Mouse (Mus musculus) CH12.LX (cell line): ENCODE results near the gene Rbbp6. TPM values are rescaled to one million over a fixed set of nuclear protein-coding genes. Genes with fewer than 3 reads are reported as not detected.

Experiments used
- DNase-seq: peaks from one replicate; pipeline ENCODE4 v3.0.0-alpha.2; 2013; ENCODE audit errors: extremely low read depth
- H3K27ac ChIP-seq: 2 replicates; pipeline ENCODE4 v1.5.1; 2012; ENCODE audit warnings: low read depth, mild to moderate bottlenecking, control low read depth, moderate library complexity; ENCODE audit not compliant: insufficient read depth
- H3K27me3 ChIP-seq: replicated peaks from 2 replicates; pipeline ENCODE3; 2012; ENCODE audit warnings: inconsistent platforms
- H3K36me3 ChIP-seq, 2 experiments: replicated peaks in 1 of 2; 2 replicates each; pipeline versions ENCODE3 to v1.6.1; 2012; ENCODE audit warnings: inconsistent platforms in 1 of 2, low read length in 1 of 2, mild to moderate bottlenecking in 1 of 2, mixed read lengths in 1 of 2, moderate library complexity in 1 of 2; ENCODE audit not compliant: control insufficient read depth in 1 of 2, insufficient read depth in 1 of 2
- H3K4me1 ChIP-seq, 2 experiments: 2 replicates each; pipeline ENCODE4 v1.6.1; 2012; ENCODE audit warnings: inconsistent platforms in 1 of 2, moderate library complexity in 1 of 2; ENCODE audit not compliant: insufficient read depth in 2 of 2, control insufficient read depth in 1 of 2
- H3K4me2 ChIP-seq: 2 replicates; pipeline ENCODE4 v1.6.1; 2012; ENCODE audit warnings: low read depth, mild to moderate bottlenecking, control low read depth; ENCODE audit not compliant: poor library complexity, insufficient read depth, severe bottlenecking
- H3K4me3 ChIP-seq, 3 experiments: fragments of 150-350 bp in 1 of 3; sonication (generic) in 1 of 3; replicated peaks in 1 of 3; 2 replicates each; pipeline versions ENCODE3 to v1.5.1; 2011 to 2012; ENCODE audit warnings: low read depth in 2 of 3, low read length in 2 of 3, mild to moderate bottlenecking in 2 of 3, moderate library complexity in 2 of 3, control low read depth in 1 of 3, improper control_type of control experiment in 1 of 3, inconsistent platforms in 1 of 3, mixed read lengths in 1 of 3; ENCODE audit not compliant: poor library complexity in 1 of 3
- H3K79me2 ChIP-seq: replicated peaks from 2 replicates; pipeline ENCODE4 v1.6.1; 2012; ENCODE audit warnings: mild to moderate bottlenecking, moderate library complexity; ENCODE audit not compliant: control insufficient read depth, poor library complexity, insufficient read depth, severe bottlenecking; ENCODE audit errors: extremely low read depth
- H3K9ac ChIP-seq: 2 replicates; pipeline ENCODE4 v1.6.1; 2012; ENCODE audit warnings: low read depth, mild to moderate bottlenecking, control low read depth, moderate library complexity; ENCODE audit not compliant: insufficient read depth
- H3K9me3 ChIP-seq: replicated peaks from 2 replicates; pipeline ENCODE3; 2012; ENCODE audit warnings: low read length, inconsistent platforms, mixed read lengths
- CHD1 ChIP-seq: IDR thresholded peaks from 2 replicates; pipeline ENCODE4 v1.6.1; 2012; ENCODE audit warnings: low read depth, low read length, improper control_type of control experiment, inconsistent platforms
- CTCF ChIP-seq, 2 experiments: IDR thresholded peaks in 1 of 2; conservative IDR thresholded peaks in 1 of 2; 2 replicates each; pipeline ENCODE4 v1.5.1; 2011 to 2012; ENCODE audit warnings: low read depth in 2 of 2, low read length in 2 of 2, improper control_type of control experiment in 1 of 2, inconsistent platforms in 1 of 2, mild to moderate bottlenecking in 1 of 2, moderate library complexity in 1 of 2
- E2F4 ChIP-seq: IDR thresholded peaks from 2 replicates; pipeline ENCODE4 v1.6.1; 2011; ENCODE audit warnings: low read depth, low read length, improper control_type of control experiment; ENCODE audit not compliant: insufficient replicate concordance
- ELF1 ChIP-seq: IDR thresholded peaks from 2 replicates; pipeline ENCODE4 v1.6.1; 2014; ENCODE audit warnings: low read depth, mild to moderate bottlenecking, inconsistent platforms, low read length, improper control_type of control experiment
- EP300 ChIP-seq: IDR thresholded peaks from 2 replicates; pipeline ENCODE4 v1.6.1; 2011; ENCODE audit warnings: low read length, improper control_type of control experiment
- GABPA ChIP-seq: IDR thresholded peaks from 2 replicates; pipeline ENCODE4 v1.6.1; 2012; ENCODE audit warnings: low read depth, low read length, improper control_type of control experiment, inconsistent platforms; ENCODE audit not compliant: insufficient replicate concordance
- HCFC1 ChIP-seq: IDR thresholded peaks from 2 replicates; pipeline ENCODE4 v1.6.1; 2012; ENCODE audit warnings: low read depth, mild to moderate bottlenecking, inconsistent platforms, low read length, improper control_type of control experiment
- MAX ChIP-seq: IDR thresholded peaks from 2 replicates; pipeline ENCODE4 v1.6.1; 2011; ENCODE audit warnings: low read length, improper control_type of control experiment
- NRF1 ChIP-seq: IDR thresholded peaks from 2 replicates; pipeline ENCODE4 v1.6.1; 2014; ENCODE audit warnings: low read depth, mild to moderate bottlenecking, inconsistent platforms, low read length, improper control_type of control experiment, moderate library complexity
- PAX5 ChIP-seq: IDR thresholded peaks from 2 replicates; pipeline ENCODE4 v1.6.1; 2012; ENCODE audit warnings: low read length, inconsistent platforms, mixed read lengths
- POLR2A ChIP-seq: IDR thresholded peaks from 2 replicates; pipeline ENCODE4 v1.6.1; 2011; ENCODE audit warnings: low read depth, mild to moderate bottlenecking, improper control_type of control experiment, low read length
- RAD21 ChIP-seq: IDR thresholded peaks from 2 replicates; pipeline ENCODE4 v1.6.1; 2011; ENCODE audit warnings: low read depth, mild to moderate bottlenecking, low read length, improper control_type of control experiment, moderate library complexity
- SIN3A ChIP-seq: IDR thresholded peaks from 2 replicates; pipeline ENCODE4 v1.6.1; 2012; ENCODE audit warnings: low read length, improper control_type of control experiment, inconsistent platforms
- SMC3 ChIP-seq: IDR thresholded peaks from 2 replicates; pipeline ENCODE4 v1.6.1; 2011; ENCODE audit warnings: low read depth, low read length, improper control_type of control experiment
- TBP ChIP-seq: conservative IDR thresholded peaks from 2 replicates; pipeline ENCODE4 v1.6.1; 2011; ENCODE audit warnings: low read depth, low read length, improper control_type of control experiment
- TCF12 ChIP-seq: IDR thresholded peaks from 2 replicates; pipeline ENCODE4 v1.6.1; 2014; ENCODE audit warnings: low read depth, mild to moderate bottlenecking, inconsistent platforms, low read length, improper control_type of control experiment
- USF1 ChIP-seq: IDR thresholded peaks from 2 replicates; pipeline ENCODE4 v1.6.1; 2014; ENCODE audit warnings: low read depth, mild to moderate bottlenecking, inconsistent platforms, low read length, improper control_type of control experiment
- ZMIZ1 ChIP-seq: IDR thresholded peaks from 2 replicates; pipeline ENCODE4 v1.6.1; 2012; ENCODE audit warnings: low read depth, mild to moderate bottlenecking, inconsistent platforms, low read length, improper control_type of control experiment
- dilution Hi-C: fragments of 300-500 bp; cut with MboI; formaldehyde crosslinking; loops from 2 replicates; pipeline ENCODE4 v1.14.3; 2020; ENCODE audit warnings: low sequenced_read_pairs; ENCODE audit not compliant: extremely low pct_unique_long_range_greater_than_20kb, extremely low pct_ligation_motif_present
- in situ Hi-C: fragments of 300-500 bp; cut with MboI; formaldehyde crosslinking; loops from 3 replicates; pipeline ENCODE4 v1.14.3; 2019; ENCODE audit warnings: low sequenced_read_pairs, low pct_ligation_motif_present, low pct_unique_long_range_greater_than_20kb, mixed read lengths
- polyA plus RNA-seq: library from polyadenylated mRNA; unstranded; fragments of >175 nt; gene quantifications from 2 replicates; pipeline ENCODE4 v1.2.1, GENCODE M21; 2012; ENCODE audit warnings: low read depth; ENCODE audit not compliant: insufficient read length
- total RNA-seq, 2 experiments: library from RNA; depleted of rRNA; stranded (reverse); fragments of 300-350 nt in 1 of 2; fragments of >200 nt in 1 of 2; gene quantifications; 2 replicates each; pipeline ENCODE4 v1.2.3; 2012 to 2014

Rbbp6 gene
- total and polyA plus RNA-seq, 3 experiments: 17.8 to 93.0 (median 22.9) TPM

GRCm38 (mm10) chr7:123013466-123013865, 48.0 kb downstream of the Rbbp6 start:
- H3K79me2 ChIP-seq: no peaks in the 10 kb centered on the region
- H3K9ac ChIP-seq: no peak overlapping the region
- H3K4me3 ChIP-seq: no peak overlapping the region
- dilution Hi-C loops: no loop called here
- in situ Hi-C loops: loop anchor here (10.0 to 25.0 kb wide), 2 partner anchors 174 to 451 kb away; partner anchors contain the start of gene Aqp8
- no peak overlapping the region for H3K4me2 ChIP-seq
- no peak overlapping the region for H3K27ac ChIP-seq
- peaks cover 7% of the 10 kb centered on the region for H3K9me3 ChIP-seq
- TF ChIP-seq TBP: 0 out of 2 replicates have a peak, but pooled peaks have one; percentile 21
- TF ChIP-seq POLR2A: peak; percentile 22; the same call in 1 of the 2 replicates
- TF ChIP-seq ZMIZ1: 0 out of 2 replicates have a peak, but pooled peaks have one; percentile 34
- TF ChIP-seq MAX: no peak
- peaks cover 27% of the 10 kb centered on the region for H3K27me3 ChIP-seq
- no peak for DNase-seq
- no peaks in the 10 kb centered on the region for H3K36me3 ChIP-seq
- no peaks in the 10 kb centered on the region for H3K4me1 ChIP-seq

DNA sequence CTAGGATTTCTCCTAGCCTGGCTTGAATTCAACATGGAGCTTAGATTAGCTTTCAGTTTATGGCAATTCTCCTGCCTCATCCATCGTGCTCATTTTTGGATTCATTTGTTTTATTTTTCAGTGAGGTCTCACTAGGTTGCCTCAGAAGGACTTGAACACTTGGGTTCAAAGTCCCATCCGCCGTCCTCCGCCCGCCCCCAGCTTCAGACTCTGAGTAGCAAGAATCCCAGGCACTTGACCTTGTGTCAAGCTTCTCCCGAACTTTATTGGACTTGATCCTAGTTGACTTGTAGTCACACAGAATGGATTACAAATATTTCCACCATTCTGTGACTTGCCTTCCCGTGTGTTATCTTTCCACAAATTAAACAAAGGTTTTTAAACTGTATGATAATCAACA, 49.2 kb downstream of the Rbbp6 start:
- Histone ChIP-seq H3K4me3 (no peak overlapping the region), H3K36me3 (no peaks in the 10 kb centered on the region), H3K27me3 (peaks cover 27% of the 10 kb centered on the region), H3K4me2 (no peak overlapping the region), H3K79me2 (no peaks in the 10 kb centered on the region), H3K4me1 (no peaks in the 10 kb centered on the region), H3K27ac (no peak overlapping the region), H3K9ac (no peak overlapping the region), H3K9me3 (peaks cover 7% of the 10 kb centered on the region)
- DNase-seq: no peak
- TF ChIP-seq GABPA (no peak), E2F4 (no peak), HCFC1 (no peak), ELF1 (no peak), EP300 (no peak), PAX5 (no peak), TCF12 (no peak)
- in situ Hi-C loops: loop anchor here (10.0 to 25.0 kb wide), 2 partner anchors 173 to 450 kb away; partner anchors contain the start of gene Aqp8
- dilution Hi-C loops: no loop called here

GRCm38 (mm10) chr7:123017627-123018026, 52.1 kb downstream of the Rbbp6 start:
- H3K36me3 ChIP-seq: no peaks in the 10 kb centered on the region
- peaks cover 7% of the 10 kb centered on the region for H3K9me3 ChIP-seq
- no peaks in the 10 kb centered on the region for H3K79me2 ChIP-seq
- H3K9ac ChIP-seq: no peak overlapping the region
- no peaks in the 10 kb centered on the region for H3K4me1 ChIP-seq
- dilution Hi-C loops: no loop called here
- H3K4me3 ChIP-seq: no peak overlapping the region
- TF ChIP-seq SIN3A (no peak), USF1 (no peak), NRF1 (no peak), RAD21 (peak; percentile 79), CTCF (conservative IDR thresholded peaks at IDR 0.05 in 1 of 2, IDR thresholded peaks at IDR 0.05 in 1 of 2; ENCODE audit: low read depth in 2 of 2, low read length in 2 of 2) (peak; percentile 58 to 75), E2F4 (no peak), SMC3 (peak; percentile 65), PAX5 (no peak), ELF1 (no peak), CHD1 (no peak)
- TF ChIP-seq, all 38 proteins: peak for 3
- DNase-seq: peak; percentile 35
- peaks cover 20% of the 10 kb centered on the region for H3K27me3 ChIP-seq
- in situ Hi-C loops: loop anchor here (10.0 to 25.0 kb wide), 2 partner anchors 170 to 447 kb away; partner anchors contain the start of gene Aqp8
- no peak overlapping the region for H3K4me2 ChIP-seq
- no peak overlapping the region for H3K27ac ChIP-seq
